Mouse (Mus musculus) forebrain, embryonic 12.5 days (tissue): ENCODE results near the gene Ift46. TPM values are rescaled to one million over a fixed set of nuclear protein-coding genes. Genes with fewer than 3 reads are reported as not detected.

ENCODE experiments used
- ATAC-seq: fragments of 200-750 bp; cut with Nextera tagmentation; 2 replicates; pipeline ENCODE4 v1.8.0; 2017; ENCODE audit warnings: moderate TSS enrichment; ENCODE audit not compliant: low FRiP score
- H3K27ac ChIP-seq: fragments of 300-500 bp; sonication (generic); 2 replicates; pipeline ENCODE4 v1.5.1; 2016; ENCODE audit warnings: mild to moderate bottlenecking
- H3K27me3 ChIP-seq: fragments of 300-500 bp; sonication (generic); 2 replicates; pipeline ENCODE4 v1.6.1; 2016; ENCODE audit warnings: mild to moderate bottlenecking
- H3K36me3 ChIP-seq: fragments of 300-500 bp; sonication (generic); replicated peaks from 2 replicates; pipeline ENCODE4 v1.6.1; 2016; ENCODE audit warnings: mild to moderate bottlenecking
- H3K4me1 ChIP-seq: fragments of 300-500 bp; sonication (generic); 2 replicates; pipeline ENCODE4 v1.6.1; 2016
- H3K4me2 ChIP-seq: fragments of 300-500 bp; sonication (generic); 2 replicates; pipeline ENCODE4 v1.6.1; 2016; ENCODE audit warnings: mild to moderate bottlenecking, moderate library complexity
- H3K4me3 ChIP-seq: fragments of 300-500 bp; sonication (generic); replicated peaks from 2 replicates; pipeline ENCODE4 v1.5.1; 2016; ENCODE audit warnings: mild to moderate bottlenecking
- H3K9ac ChIP-seq: fragments of 300-500 bp; sonication (generic); 2 replicates; pipeline ENCODE4 v1.6.1; 2016; ENCODE audit warnings: mild to moderate bottlenecking
- H3K9me3 ChIP-seq: fragments of 300-500 bp; sonication (generic); 2 replicates; pipeline ENCODE4 v1.6.1; 2016
- WGBS: fragments of 180-500 bp; shearing (Covaris S2); methylation state at CpG from one replicate; pipeline ENCODE4 v1.1.7; 2016; 5-methylcytosine and 5-hydroxymethylcytosine counted together
- polyA plus RNA-seq: library from polyadenylated mRNA; unstranded; fragments of >200 nt; fragmentation: Nextera tagmentation; extraction: Ambion mirVana; gene quantifications from 2 replicates; pipeline ENCODE4 v1.2.1, GENCODE M21; 2016

Gene Ift46
- polyA plus RNA-seq, 1 experiment from 2014 or later, result 124 TPM

GRCm38 (mm10) chr9:44819920-44820827 lies 52.5 kb downstream of the Ift46 start:
- Histone ChIP-seq H3K4me3 (no peak overlapping the region), H3K9me3 (no peaks in the 10 kb centered on the region), H3K9ac (no peak overlapping the region), H3K4me2 (no peak overlapping the region), H3K4me1 (no peaks in the 10 kb centered on the region), H3K27ac (no peak overlapping the region), H3K27me3 (no peaks in the 10 kb centered on the region), H3K36me3 (peaks cover 100% of the 10 kb centered on the region)
- 91% methylated on average over 15 of the region's 15 CpGs for WGBS
- ATAC-seq, result no peak

- no peak overlapping the region for H3K4me2 ChIP-seq
- no peaks in the 10 kb centered on the region for H3K27me3 ChIP-seq
- H3K36me3 ChIP-seq, result peaks cover 96% of the 10 kb centered on the region
- no peaks in the 10 kb centered on the region for H3K4me1 ChIP-seq
- 87% methylated on average over 7 of the region's 7 CpGs for WGBS
- ATAC-seq, result no peak
- H3K4me3 ChIP-seq, result no peak overlapping the region
- no peak overlapping the region for H3K9ac ChIP-seq
- no peaks in the 10 kb centered on the region for H3K9me3 ChIP-seq
- H3K27ac ChIP-seq, result no peak overlapping the region
These were observed 59.0 kb downstream of the Ift46 start for GRCm38 (mm10) chr9:44826660-44827059.

- H3K4me3 ChIP-seq, result no peak overlapping the region
- H3K9ac ChIP-seq, result no peak overlapping the region
- WGBS, result 96% methylated on average over 11 of the region's 11 CpGs
- ATAC-seq, result no peak
- H3K36me3 ChIP-seq, result peaks cover 96% of the 10 kb centered on the region
- no peaks in the 10 kb centered on the region for H3K9me3 ChIP-seq
- no peaks in the 10 kb centered on the region for H3K27me3 ChIP-seq
- no peaks in the 10 kb centered on the region for H3K4me1 ChIP-seq
- H3K27ac ChIP-seq, result no peak overlapping the region
- no peak overlapping the region for H3K4me2 ChIP-seq
These were observed 61.2 kb downstream of the Ift46 start for GRCm38 (mm10) chr9:44828944-44829343.

GRCm38 (mm10) chr9:44830506-44830905 lies 62.8 kb downstream of the Ift46 start:
- H3K27ac ChIP-seq, result no peak overlapping the region
- no peak overlapping the region for H3K4me3 ChIP-seq
- WGBS, result 83% methylated on average over 2 of the region's 2 CpGs
- no peaks in the 10 kb centered on the region for H3K9me3 ChIP-seq
- no peak overlapping the region for H3K9ac ChIP-seq
- no peaks in the 10 kb centered on the region for H3K4me1 ChIP-seq
- no peak overlapping the region for H3K4me2 ChIP-seq
- no peaks in the 10 kb centered on the region for H3K27me3 ChIP-seq
- no peak for ATAC-seq
- peaks cover 96% of the 10 kb centered on the region for H3K36me3 ChIP-seq

- no peak overlapping the region for H3K9ac ChIP-seq
- peaks cover 88% of the 10 kb centered on the region for H3K36me3 ChIP-seq
- no peaks in the 10 kb centered on the region for H3K4me1 ChIP-seq
- no peaks in the 10 kb centered on the region for H3K27me3 ChIP-seq
- 88% methylated on average over 4 of the region's 4 CpGs for WGBS
- no peak overlapping the region for H3K4me2 ChIP-seq
- no peak overlapping the region for H3K27ac ChIP-seq
- H3K4me3 ChIP-seq, result no peak overlapping the region
- ATAC-seq, result no peak
- H3K9me3 ChIP-seq, result no peaks in the 10 kb centered on the region
These were observed 64.6 kb downstream of the Ift46 start for GRCm38 (mm10) chr9:44832356-44832755.

GRCm38 (mm10) chr9:44836439-44836838 lies 68.7 kb downstream of the Ift46 start:
- no peak for ATAC-seq
- Histone ChIP-seq H3K9me3 (no peaks in the 10 kb centered on the region), H3K36me3 (peaks cover 85% of the 10 kb centered on the region), H3K4me2 (no peak overlapping the region), H3K4me1 (no peaks in the 10 kb centered on the region), H3K27ac (no peak overlapping the region), H3K4me3 (no peak overlapping the region), H3K9ac (no peak overlapping the region), H3K27me3 (no peaks in the 10 kb centered on the region)
- WGBS, result 51% methylated on average over 7 of the region's 7 CpGs

GRCm38 (mm10) chr9:44841241-44841640 lies 73.5 kb downstream of the Ift46 start:
- ATAC-seq, result no peak
- H3K36me3 ChIP-seq, result peaks cover 84% of the 10 kb centered on the region

More at GRCm38 (mm10) chr9:44841241-44841640, 73.5 kb downstream of the Ift46 start:
- H3K27me3 ChIP-seq, result no peaks in the 10 kb centered on the region
- 89% methylated on average over 10 of the region's 10 CpGs for WGBS
- no peaks in the 10 kb centered on the region for H3K9me3 ChIP-seq
- H3K4me2 ChIP-seq, result no peak overlapping the region
- H3K27ac ChIP-seq, result no peak overlapping the region
- H3K4me3 ChIP-seq, result no peak overlapping the region
- H3K4me1 ChIP-seq, result no peaks in the 10 kb centered on the region
- H3K9ac ChIP-seq, result no peak overlapping the region

Other genes with a start within 250 kb of the Ift46 start
- gene Cxcr5, start 206.0 kb upstream of the Ift46 start, polyA plus RNA-seq, result 0.27 TPM in 1 of 2 replicates, not detected in the other
- 22.8 and 24.4 TPM in 2 replicates for gene Ddx6, start 163.0 kb upstream of the Ift46 start, polyA plus RNA-seq
- gene Treh, start 94.7 kb upstream of the Ift46 start, polyA plus RNA-seq, result not detected in 2 replicates
- 57.5 and 67.3 TPM in 2 replicates for gene Phldb1, start 32.7 kb upstream of the Ift46 start, polyA plus RNA-seq
- gene Arcn1, start 63 bp upstream of the Ift46 start, polyA plus RNA-seq, result 167 and 170 TPM in 2 replicates
- 3.6 and 4.4 TPM in 2 replicates for gene Tmem25, start 31.4 kb downstream of the Ift46 start, polyA plus RNA-seq
- 0.31 and 0.82 TPM in 2 replicates for gene Ttc36, start 35.2 kb downstream of the Ift46 start, polyA plus RNA-seq
- 27.4 and 28.3 TPM in 2 replicates for gene Kmt2a, start 113.4 kb downstream of the Ift46 start, polyA plus RNA-seq
- gene Atp5l, start 152.8 kb downstream of the Ift46 start, polyA plus RNA-seq, result 524 and 567 TPM in 2 replicates
- 33.2 and 33.4 TPM in 2 replicates for gene Ube4a, start 197.7 kb downstream of the Ift46 start, polyA plus RNA-seq
- 0.19 TPM in 1 of 2 replicates, not detected in the other for gene Cd3g, start 212.5 kb downstream of the Ift46 start, polyA plus RNA-seq
- not detected in 2 replicates for gene Cd3d, start 213.9 kb downstream of the Ift46 start, polyA plus RNA-seq
- not detected in 2 replicates for gene Cd3e, start 241.7 kb downstream of the Ift46 start, polyA plus RNA-seq